Mouse (Mus musculus) embryonic fibroblast, embryonic 13.5 days (primary cell): ENCODE measurements around the gene Epo.

Experiments
- CTCF ChIP-seq: IDR thresholded peaks from 2 replicates; pipeline ENCODE4 v1.5.1; 2011; ENCODE audit warnings: mild to moderate bottlenecking, control low read depth, low read length, moderate library complexity, borderline replicate concordance; ENCODE audit not compliant: insufficient read depth
- POLR2A ChIP-seq: IDR thresholded peaks from 2 replicates; pipeline ENCODE4 v1.6.1; 2011; ENCODE audit warnings: low read depth, mild to moderate bottlenecking, control low read depth, low read length, moderate library complexity

DNA sequence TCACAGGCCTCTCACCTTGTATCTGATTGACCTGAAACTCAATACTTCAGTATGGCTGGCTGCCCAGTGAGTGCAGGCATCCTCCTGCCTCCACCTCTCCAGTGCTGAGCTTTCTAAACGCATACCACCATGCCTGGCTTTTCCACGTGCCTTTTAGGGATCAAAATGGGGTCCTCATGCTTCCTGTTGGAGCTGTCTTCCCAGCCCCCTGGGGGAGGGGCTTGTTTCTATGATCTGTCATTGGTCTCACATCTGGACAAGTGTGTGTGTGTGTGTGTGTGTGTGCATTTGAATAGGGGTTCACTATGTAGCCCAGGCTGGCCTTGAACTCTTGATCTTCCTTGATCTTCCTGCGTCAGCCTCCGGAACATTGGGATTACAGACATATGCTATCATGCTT, 4.4 kb upstream of the Epo start:
- TF ChIP-seq POLR2A (no peak), CTCF (no peak)
